Mouse (Mus musculus) lung, embryonic 14.5 days (tissue): ENCODE results near the gene Frmd8. TPM values are rescaled to one million over a fixed set of nuclear protein-coding genes. Genes with fewer than 3 reads are reported as not detected.
"Not testable (repeated sequence)": the region's sequence is repeated elsewhere in the genome, so short reads cannot be mapped to it uniquely, and the experiment has no call there.

ENCODE experiments used
- ATAC-seq: fragments of 200-750 bp; cut with Nextera tagmentation; 2 replicates; pipeline ENCODE4 v1.8.0; 2017; ENCODE audit warnings: mild to moderate bottlenecking, moderate TSS enrichment, moderate library complexity; ENCODE audit not compliant: insufficient read depth
- DNase-seq: peaks from one replicate; pipeline ENCODE4 v3.0.0-alpha.2; 2015
- H3K27ac ChIP-seq: fragments of 300-500 bp; sonication (generic); 2 replicates; pipeline ENCODE4 v1.5.1; 2014; ENCODE audit warnings: low read depth, mild to moderate bottlenecking, moderate library complexity
- H3K27me3 ChIP-seq: fragments of 300-500 bp; sonication (generic); 2 replicates; pipeline ENCODE4 v1.6.1; 2014; ENCODE audit warnings: low read length, control low read depth; ENCODE audit not compliant: insufficient read depth
- H3K36me3 ChIP-seq: fragments of 300-500 bp; sonication (generic); 2 replicates; pipeline ENCODE4 v1.6.1; 2014; ENCODE audit warnings: control low read depth; ENCODE audit not compliant: insufficient read depth
- H3K4me1 ChIP-seq: fragments of 300-500 bp; sonication (generic); 2 replicates; pipeline ENCODE4 v1.6.1; 2014; ENCODE audit warnings: antibody characterized with exemption, control low read depth; ENCODE audit not compliant: insufficient read depth
- H3K4me2 ChIP-seq: fragments of 300-500 bp; sonication (generic); 2 replicates; pipeline ENCODE4 v1.6.1; 2014; ENCODE audit warnings: mild to moderate bottlenecking
- H3K4me3 ChIP-seq: fragments of 300-500 bp; sonication (generic); 2 replicates; pipeline ENCODE4 v1.5.1; 2014; ENCODE audit warnings: low read depth, low read length
- H3K9ac ChIP-seq: fragments of 300-500 bp; sonication (generic); 2 replicates; pipeline ENCODE4 v1.6.1; 2014
- H3K9me3 ChIP-seq: fragments of 300-500 bp; sonication (generic); 2 replicates; pipeline ENCODE4 v1.6.1; 2016; ENCODE audit warnings: low read depth, low read length, control low read depth
- CTCF ChIP-seq: IDR thresholded peaks from 2 replicates; pipeline ENCODE4 v1.5.1; 2016; ENCODE audit warnings: antibody characterized with exemption, low read depth
- WGBS: fragments of 180-500 bp; shearing (Covaris S2); extraction: QIAGEN DNeasy Blood & Tissue Kit; methylation state at CpG from one replicate; pipeline ENCODE4 v1.1.7; 2014; 5-methylcytosine and 5-hydroxymethylcytosine counted together
- polyA plus RNA-seq: library from polyadenylated mRNA; unstranded; fragments of >200 nt; fragmentation: Nextera tagmentation; extraction: Ambion mirVana; gene quantifications from 2 replicates; pipeline ENCODE4 v1.2.1, GENCODE M21; 2014

Gene Frmd8
- polyA plus RNA-seq, 1 experiment from 2014 or later, result 42.2 TPM

DNA sequence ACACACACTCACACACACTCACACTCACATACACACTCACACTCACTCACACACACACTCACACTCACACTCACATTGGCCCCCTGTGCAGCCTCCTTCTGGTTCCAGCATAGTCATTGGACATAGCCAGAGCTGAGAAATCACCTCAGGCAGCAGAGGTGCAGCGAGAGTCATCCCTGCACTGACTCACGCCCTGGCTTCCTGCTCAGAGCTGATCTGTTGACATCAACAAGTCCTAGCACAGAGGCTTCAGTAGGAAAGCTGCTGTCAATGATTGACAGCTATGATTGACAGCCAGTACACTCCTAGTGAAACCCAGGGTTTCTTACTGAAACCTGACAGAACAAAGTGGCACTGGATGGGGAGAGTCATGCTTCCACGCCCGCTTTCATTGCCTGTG is 59.1 kb downstream of the Frmd8 start:
- H3K9ac ChIP-seq, result no peak overlapping the region
- no peak overlapping the region for H3K27ac ChIP-seq
- no peak overlapping the region for H3K4me3 ChIP-seq
- H3K27me3 ChIP-seq, result no peaks in the 10 kb centered on the region
- WGBS, result 68% methylated on average over 4 of the region's 4 CpGs
- H3K4me1 ChIP-seq, result peaks cover 19% of the 10 kb centered on the region
- no peak for DNase-seq
- no peaks in the 10 kb centered on the region for H3K36me3 ChIP-seq
- ATAC-seq, result no peak
- no peak for TF ChIP-seq CTCF
- no peaks in the 10 kb centered on the region for H3K9me3 ChIP-seq
- no peak overlapping the region for H3K4me2 ChIP-seq

DNA sequence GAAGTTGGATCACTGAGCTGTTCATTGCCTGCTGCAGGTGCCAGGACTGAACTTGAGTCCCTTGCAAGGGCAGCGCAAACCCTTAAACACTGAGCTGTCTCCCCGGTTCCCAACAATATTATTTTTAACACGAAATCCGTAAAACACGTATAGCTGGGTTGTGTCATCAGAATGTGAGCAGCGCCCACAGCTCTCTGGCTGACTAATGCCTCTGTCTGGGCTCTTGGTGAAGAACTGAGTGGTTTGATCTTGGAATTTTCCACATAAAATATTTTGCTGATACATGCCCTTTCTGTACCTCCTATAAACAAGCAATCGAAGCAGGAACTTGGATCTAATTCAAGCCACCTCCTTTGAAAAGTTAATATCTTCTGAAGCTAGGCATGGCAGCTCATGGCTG is 60.1 kb downstream of the Frmd8 start:
- no peak for TF ChIP-seq CTCF
- no peak overlapping the region for H3K9ac ChIP-seq
- H3K4me3 ChIP-seq, result no peak overlapping the region
- no peak for ATAC-seq
- peak overlapping the region; percentile 30; the same call in 1 of the 2 replicates for H3K27ac ChIP-seq
- no peak for DNase-seq
- H3K36me3 ChIP-seq, result no peaks in the 10 kb centered on the region
- peaks cover 28% of the 10 kb centered on the region for H3K4me1 ChIP-seq
- H3K9me3 ChIP-seq, result no peaks in the 10 kb centered on the region
- no peak overlapping the region for H3K4me2 ChIP-seq
- no peaks in the 10 kb centered on the region for H3K27me3 ChIP-seq
- WGBS, result 66% methylated on average over 7 of the region's 7 CpGs

DNA sequence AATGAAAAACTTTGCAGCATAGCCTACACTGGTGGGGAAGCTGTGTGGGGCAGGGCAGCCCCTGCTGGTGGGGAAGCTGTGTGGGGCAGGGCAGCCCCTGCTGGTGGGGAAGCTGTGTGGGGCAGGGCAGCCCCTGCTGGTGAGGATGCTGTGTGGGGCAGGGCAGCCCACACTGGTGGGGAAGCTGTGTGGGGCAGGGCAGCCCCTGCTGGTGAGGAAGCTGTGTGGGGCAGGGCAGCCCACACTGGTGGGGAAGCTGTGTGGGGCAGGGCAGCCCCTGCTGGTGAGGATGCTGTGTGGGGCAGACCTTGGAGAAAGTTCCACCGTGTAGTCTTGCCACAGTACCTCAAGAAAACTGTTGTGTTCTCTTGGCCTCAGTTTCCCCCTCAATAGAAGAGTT is 61.0 kb downstream of the Frmd8 start:
- H3K9me3 ChIP-seq, H3K27ac ChIP-seq, ATAC-seq, H3K4me3 ChIP-seq, H3K9ac ChIP-seq, H3K27me3 ChIP-seq, DNase-seq, H3K4me2 ChIP-seq, H3K36me3 ChIP-seq: not testable (repeated sequence)
- WGBS, result 44% methylated on average over 1 of the region's 1 CpGs
- peak; percentile 66 for TF ChIP-seq CTCF
- H3K4me1 ChIP-seq, result peaks cover 36% of the 10 kb centered on the region

DNA sequence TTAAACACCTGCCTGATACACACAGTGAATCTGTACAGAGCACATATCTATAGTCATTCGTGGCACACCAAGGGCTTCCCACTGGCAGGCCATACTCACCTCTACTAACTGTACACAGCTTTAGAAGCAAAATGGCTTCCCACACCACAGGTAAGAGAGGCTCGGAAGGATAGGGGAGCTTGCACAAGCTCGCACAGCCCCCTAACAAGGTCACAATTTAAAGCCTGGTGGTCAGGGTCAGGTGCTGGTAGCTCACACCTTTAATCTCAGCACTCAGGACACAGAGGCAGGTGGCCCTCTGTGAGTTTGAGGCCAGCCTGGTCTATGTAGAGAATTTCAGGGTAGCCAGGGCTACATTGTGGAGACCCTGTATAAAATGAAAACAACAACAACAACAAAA is 61.5 kb downstream of the Frmd8 start:
- H3K4me1 ChIP-seq, result peaks cover 40% of the 10 kb centered on the region
- no peaks in the 10 kb centered on the region for H3K36me3 ChIP-seq
- H3K4me2 ChIP-seq, result no peak overlapping the region
- no peak overlapping the region for H3K4me3 ChIP-seq
- 80% methylated on average over 3 of the region's 3 CpGs for WGBS
- H3K27ac ChIP-seq, result no peak overlapping the region
- no peak overlapping the region for H3K9ac ChIP-seq
- ATAC-seq (no peak), DNase-seq (no peak)
- TF ChIP-seq CTCF, result no peak
- no peaks in the 10 kb centered on the region for H3K27me3 ChIP-seq
- H3K9me3 ChIP-seq, result no peaks in the 10 kb centered on the region

DNA sequence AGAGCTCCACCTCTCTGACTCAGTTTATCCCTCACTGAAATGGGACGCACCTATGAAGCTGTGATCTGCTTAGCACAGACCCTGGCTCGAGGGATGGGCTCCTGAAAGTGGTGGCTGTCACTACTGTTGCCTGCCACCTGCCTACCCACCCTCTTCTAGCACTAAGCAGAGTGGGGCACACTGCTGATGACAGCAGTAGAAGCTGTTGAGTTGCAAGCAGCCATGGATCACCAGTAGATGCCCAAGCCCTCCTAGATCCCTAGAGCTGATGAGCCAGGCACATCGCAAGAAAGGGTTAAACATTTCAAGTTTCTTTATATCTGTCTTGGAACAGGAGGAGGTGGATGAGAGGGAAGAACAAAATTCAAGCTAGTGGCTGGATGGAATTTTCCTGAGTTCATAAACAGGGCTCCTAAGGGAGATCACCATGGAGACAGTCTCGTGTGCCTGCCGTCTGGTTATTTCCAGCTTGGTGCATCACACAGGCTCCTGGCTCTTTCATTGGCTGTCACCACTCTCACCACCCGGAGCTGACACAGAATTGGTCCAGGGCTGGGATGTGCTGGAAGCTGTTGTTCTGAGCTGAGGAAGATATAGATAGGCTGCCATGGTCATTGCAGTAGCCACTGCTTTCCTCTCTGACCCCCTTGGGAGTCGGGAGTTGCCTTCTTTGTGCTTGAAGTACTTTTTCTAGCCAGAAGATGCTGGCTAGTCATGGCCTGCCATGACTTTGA is 63.1 kb downstream of the Frmd8 start:
- H3K9ac ChIP-seq, result no peak overlapping the region
- H3K9me3 ChIP-seq, result no peaks in the 10 kb centered on the region
- no peak overlapping the region; the same call in 1 of the 2 replicates for H3K4me2 ChIP-seq
- no peak for TF ChIP-seq CTCF
- peaks cover 39% of the 10 kb centered on the region for H3K4me1 ChIP-seq
- WGBS, result 36% methylated on average over 7 of the region's 7 CpGs
- no peak overlapping the region for H3K4me3 ChIP-seq
- DNase-seq, result peak; percentile 82
- H3K36me3 ChIP-seq, result no peaks in the 10 kb centered on the region
- no peaks in the 10 kb centered on the region for H3K27me3 ChIP-seq
- H3K27ac ChIP-seq, result peak overlapping the region; percentile 95
- peak; percentile 69 for ATAC-seq

DNA sequence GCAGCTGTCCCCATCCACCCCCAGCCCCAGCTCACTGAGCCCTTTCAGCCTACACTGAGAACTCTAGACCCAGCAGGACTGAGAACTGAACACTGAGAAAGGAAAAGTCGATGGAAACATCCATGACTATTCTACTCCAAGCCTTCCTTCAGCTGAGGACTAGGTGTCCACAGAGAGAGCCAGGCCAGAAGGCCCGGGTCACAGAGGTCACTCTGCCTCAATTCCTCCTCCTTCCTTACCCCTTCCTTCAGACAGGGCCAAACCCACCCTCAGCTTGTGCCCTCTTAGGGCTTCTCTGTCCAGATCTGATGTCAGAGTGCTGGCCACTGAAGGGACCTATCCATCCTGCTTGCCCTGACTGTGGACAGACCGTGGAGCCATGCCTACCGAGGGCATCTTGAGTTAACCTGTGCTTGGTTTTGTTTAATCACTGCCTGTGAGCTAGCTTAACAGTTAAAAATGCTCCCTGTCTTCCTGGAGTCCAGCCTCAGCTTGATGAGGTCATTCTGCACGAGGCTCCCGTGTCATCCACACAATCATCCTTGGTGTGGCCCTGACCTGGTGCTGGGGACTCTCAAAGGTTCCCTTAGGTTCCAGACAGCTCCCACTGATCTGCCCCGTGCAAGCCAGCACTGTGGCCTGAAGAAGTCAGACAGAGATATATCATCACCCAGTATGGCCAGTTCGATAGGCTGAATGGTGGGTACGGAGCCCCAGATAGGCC is 64.1 kb downstream of the Frmd8 start:
- ATAC-seq (peak; percentile 16; the same call in 1 of the 2 replicates), DNase-seq (no peak)
- no peak for TF ChIP-seq CTCF
- 54% methylated on average over 9 of the region's 9 CpGs for WGBS
- Histone ChIP-seq H3K27me3 (no peaks in the 10 kb centered on the region), H3K4me1 (peaks cover 47% of the 10 kb centered on the region), H3K9me3 (no peaks in the 10 kb centered on the region), H3K36me3 (no peaks in the 10 kb centered on the region), H3K4me3 (no peak overlapping the region), H3K9ac (peak overlapping the region; percentile 28), H3K27ac (peak overlapping the region; percentile 95), H3K4me2 (peak overlapping the region; percentile 40; the same call in 1 of the 2 replicates)
